Mouse (Mus musculus) brain, embryonic 18.5 days (tissue): Measurements from ENCODE around the gene Fars2.
"Not testable (repeated sequence)": the region's sequence is repeated elsewhere in the genome, so short reads cannot be mapped to it uniquely, and the experiment has no call there.

ENCODE experiments used
- DNase-seq: peaks from one replicate; pipeline ENCODE4 v3.0.0-alpha.2; 2012; ENCODE audit warnings: low read depth, low spot score

Fars2 gene

DNA sequence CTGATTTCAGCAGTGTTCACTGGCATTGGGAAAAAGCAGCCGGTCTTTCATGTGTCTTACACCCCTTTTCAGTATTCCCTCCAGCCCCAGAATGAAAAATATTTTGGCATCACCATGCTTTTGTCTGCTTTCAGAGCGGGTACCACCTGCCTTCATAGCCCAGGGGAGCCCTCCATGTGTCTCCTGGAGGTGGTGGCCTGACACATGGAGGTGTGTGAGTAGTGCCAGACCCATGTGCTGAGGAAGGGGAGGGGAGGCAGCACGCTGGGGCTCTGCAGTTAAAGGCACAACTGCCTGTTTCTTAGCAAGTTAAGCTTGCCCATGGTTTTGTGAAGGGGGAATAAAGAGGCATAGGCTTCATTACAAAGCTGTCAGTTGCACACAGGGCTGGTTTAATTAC is 176.3 kb downstream of the Fars2 start:
- DNase-seq = peak; percentile 37

DNA sequence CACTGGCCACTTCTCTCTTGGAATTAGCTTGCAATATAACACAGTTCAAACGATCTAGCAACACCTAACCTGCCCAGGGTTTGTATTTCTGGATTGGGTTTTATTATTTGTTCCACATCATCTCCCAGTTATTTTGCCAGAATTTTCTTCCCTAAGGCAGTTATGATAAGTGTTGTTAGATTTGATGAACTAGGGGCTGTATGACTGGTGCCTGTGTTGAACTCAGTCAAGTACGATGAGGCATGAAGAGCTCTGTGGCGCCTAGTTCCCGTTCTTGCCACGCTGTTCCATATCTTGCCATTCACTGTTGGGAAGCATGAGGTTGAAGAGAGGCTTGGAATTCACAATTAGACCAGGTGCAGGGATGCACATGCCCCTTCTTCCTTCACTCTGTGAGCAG is 177.3 kb downstream of the Fars2 start:
- DNase-seq = no peak

DNA sequence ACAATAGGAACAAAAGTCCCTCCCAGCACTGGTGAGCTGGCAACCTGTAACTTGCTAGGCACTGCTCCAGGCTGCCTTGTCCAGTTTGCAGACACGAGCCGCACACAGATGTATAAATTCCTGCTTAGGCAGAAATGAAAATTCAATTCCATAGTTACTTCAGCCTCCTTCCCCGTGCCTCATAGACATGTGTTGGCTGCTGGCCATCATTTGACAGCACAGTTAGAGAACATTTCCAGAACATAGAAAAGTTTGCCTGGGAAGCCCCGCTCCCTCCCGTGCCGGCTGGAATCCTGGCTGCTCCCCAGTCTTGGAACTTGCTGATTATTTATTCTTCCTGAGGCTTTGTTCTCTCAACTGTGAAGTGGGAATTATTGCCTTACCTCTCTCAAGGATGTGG is 178.6 kb downstream of the Fars2 start:
- peak; percentile 50 for DNase-seq

DNA sequence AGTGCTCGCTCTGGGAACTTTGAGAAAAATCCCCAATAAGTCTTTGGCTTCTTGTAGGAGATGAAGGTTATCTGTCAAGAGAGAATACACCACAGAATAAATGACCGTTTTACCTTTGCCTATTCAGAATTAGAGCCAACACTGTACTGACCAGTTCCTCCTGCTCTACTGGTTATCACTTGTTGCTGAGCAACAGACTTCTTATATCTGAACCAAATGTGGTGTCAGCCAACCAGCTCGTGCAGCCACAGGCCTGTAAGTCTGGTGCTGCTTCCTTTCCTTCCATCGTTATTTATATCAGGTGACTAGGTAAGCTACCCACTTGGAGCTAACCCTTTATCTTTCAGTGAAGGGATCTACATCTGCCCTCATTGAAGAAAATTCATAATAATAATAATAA is 179.4 kb downstream of the Fars2 start:
- DNase-seq = no peak

DNA sequence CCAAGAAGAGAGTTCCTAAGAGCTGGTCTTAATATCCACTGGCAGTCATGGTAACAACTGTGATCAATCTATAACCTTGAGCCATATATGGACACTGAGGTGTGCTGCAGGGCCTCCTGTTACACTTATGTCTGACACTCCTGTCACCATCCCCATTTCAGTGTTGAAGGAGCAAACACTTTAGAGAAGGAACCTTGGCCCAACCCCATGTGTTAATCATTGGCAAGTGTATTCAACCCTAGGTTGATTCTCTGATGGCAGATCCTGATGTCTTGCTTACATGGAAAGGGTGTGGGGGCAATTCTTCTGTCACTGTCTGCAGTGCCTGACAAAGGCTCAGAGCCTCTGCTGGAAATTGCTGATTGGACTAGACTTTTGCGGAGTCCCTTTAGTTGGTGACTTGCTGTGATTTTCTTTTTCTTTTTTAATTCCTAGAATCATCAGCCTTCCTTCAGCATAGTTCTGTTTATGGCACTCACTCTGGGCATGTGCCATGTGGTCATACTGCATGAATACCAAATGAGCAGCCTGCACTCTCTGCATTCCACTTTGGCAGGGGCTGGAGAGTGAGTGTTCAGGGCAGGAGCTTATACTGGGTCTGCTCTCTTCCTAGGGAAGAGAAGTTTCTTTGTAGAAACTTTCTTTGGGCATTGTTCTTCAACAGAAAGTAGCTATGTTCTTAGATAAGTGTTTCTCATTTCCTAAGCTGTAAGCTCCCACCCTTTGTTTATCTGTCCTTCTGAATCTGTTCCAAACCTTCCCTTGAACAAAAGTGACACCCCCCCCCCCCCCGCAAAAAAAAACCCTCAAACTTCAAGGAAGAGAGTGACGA is 181.0 kb downstream of the Fars2 start:
- DNase-seq = no peak

DNA sequence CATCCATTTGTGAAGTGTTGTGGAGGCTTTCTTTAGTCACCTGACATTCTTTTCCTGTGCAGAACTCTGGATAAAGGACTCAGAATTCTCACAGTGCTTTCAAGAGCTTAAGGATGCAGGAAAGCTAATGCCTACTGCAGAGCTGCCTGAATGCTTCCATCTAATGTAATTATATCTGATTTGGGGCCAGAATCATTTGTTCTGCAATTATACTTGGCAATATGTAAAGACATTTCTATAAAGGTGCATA is 181.5 kb downstream of the Fars2 start:
- DNase-seq = no peak

DNA sequence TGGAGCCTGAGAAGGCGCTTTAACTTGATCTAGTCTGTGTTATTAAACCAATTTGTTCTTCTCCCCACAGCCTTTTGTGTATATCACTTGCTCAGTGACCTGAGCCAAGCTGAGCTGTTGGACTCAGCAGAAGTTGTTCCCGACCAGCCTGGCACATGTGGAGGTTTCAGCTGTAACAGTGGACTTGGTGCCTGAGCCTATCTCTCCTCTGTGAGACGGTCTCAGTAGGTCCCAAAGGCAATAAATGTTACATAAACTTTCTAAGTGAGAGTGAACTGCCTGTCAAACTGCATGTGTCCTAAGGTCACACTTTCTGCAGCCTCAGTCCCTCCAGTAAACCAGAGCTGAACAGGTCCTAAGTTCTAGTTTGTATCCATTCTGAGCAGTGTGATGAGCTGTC is 185.6 kb downstream of the Fars2 start:
- DNase-seq = no peak

DNA sequence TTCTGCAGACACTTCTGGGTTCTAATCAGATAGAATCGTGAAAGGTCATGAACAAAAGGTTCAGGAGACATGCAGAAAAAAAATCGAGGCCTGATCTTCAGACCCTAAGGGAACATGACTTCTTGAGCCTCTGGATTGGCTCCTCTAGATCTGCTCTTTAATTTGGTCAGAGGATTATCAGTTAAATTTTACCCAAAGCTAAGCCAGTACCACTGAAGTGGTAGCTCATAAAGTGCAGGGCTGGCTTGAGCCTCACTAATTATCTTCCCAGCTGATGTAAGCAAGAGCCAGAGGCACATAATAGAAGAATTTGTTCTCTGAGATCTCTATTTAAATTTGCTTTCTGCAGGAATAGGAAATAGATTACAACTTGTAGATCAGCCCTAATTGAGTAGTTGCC is 188.1 kb downstream of the Fars2 start:
- DNase-seq = no peak

DNA sequence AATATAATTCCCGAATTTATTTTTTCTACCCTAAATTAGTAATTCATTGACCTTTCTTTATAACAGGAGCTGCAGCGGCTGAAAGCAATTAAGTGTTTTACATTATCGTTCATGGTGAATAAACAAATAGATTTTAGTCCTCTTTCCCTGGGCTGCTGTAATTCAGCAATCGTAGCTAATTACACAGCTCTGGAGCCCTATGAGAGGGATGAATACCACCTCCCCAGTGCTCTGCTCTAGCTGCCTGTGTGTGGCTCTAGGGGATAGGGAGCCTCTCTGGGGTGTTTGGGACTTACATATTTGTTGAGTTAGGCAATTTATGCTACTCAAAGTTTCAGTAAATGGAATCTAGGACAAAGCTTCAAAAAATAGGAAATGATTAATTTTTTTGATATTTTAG is 190.2 kb downstream of the Fars2 start:
- no peak for DNase-seq

DNA sequence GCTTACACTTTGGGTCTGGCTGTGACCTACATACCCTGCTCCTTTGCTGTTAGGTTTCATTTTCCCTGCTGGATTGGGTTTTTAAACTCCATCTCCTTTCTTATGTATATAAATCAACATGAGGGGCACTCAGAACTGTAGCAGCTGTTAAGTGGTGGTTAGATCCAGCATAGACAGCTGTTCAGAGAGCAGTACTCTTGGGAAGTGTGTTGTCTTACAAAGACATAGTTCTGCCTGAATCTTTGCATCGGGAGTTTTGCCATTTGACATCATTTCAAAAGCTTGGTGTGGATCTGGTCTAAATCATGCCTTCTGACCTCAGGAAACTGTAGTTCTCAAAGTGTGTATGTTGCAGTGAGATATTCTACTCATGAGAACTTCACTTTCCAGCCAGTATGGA is 191.9 kb downstream of the Fars2 start:
- no peak for DNase-seq

DNA sequence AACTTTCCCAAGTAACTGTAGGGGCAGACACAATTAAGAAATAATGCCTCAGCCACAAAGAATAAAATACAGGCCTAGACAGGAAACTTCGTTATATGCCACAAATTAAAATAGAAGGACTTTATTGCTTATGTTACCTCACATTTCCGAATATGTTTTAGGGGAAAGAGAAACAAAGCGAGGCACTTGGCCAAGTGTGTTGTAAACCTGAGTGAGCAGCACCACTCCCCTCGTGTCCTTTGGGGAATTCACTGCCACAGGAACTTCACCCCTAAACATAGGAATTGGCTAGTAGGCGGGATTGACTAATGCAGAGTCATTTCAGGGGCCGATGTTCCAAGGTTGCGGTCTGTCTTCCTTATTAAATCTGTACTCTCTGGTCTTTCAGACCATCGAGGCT is 197.0 kb downstream of the Fars2 start:
- no peak for DNase-seq

DNA sequence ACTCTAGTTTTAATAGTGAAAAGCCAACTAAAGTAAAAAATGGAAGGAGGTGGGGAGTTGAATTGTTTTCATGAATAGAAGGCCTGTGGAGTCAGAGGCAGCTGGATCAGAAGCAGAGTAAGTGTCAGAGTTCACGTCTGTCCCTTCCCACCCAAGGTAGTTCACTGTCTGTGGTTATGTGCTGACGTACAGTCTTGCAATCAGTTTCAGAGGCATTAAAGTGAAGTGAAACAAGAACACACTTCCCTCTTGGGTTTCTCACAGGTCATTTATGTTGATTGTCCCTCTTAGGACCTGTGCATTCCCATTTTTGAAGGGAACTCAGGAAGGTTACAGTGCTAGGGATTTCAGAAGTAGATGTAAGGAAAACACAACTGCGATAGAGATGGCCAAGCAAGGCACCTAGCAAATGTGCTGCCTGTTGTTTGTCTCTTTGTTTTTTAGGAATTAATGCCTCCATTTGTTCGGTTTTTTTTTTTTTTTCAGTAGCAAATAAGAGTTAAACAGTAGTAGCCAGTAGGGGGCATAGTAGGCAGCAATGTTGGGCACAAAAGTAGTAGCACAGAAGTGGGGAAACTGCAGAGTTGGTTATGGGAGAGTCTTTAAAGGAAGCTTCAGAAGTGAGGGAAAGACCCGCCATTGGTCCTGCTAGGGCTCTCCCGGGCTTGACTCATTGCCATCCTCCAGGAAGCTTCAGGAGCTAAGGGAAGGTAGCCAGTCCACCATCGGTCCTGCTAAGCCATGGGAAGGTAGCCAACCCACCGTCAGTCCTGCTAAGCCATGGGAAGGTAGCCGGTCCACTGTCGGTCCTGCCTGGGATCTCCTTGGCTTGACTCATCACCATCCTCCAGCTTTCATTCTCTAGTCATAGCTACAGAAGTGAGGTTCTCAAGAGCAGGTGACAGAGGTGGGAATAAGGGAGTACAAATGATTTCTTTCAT is 197.9 kb downstream of the Fars2 start:
- DNase-seq = no peak

DNA sequence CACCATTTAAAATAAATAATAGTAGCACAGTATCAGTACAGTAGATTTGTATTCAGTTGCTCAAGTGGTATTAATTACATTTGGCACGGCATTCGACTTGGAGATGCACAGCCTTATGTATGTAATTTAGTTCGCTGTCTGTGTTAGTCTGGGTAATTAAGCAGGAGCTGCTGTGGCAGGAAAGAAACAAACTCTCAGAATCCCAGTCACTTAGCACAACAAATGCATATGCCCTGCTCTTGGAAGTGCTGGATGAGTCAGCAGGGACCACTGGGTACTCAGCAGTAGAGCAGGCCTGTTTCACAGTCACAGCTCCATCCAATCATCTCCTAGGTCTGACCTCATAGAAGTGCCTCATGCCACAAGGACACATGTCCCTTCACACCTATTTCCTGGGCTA is 200.6 kb downstream of the Fars2 start:
- no peak for DNase-seq

DNA sequence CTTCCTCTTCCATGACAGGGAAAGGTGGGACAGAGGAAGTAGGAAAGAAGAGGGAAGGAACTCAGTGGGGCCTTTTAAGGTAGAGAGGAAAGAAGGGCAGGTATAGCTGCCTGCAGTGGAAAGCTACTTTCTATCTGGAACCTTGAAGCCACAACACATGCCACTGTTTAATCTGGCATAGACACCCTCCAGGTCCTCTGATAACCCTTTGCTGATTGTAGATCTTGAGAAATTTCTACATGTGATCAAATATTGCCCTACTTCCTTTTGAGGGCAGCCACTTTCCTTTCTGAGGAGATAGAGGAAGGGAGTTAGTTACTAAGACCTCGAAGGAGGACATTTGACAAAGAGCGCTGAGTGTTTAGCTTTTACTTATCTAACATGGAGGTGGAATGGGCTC is 207.4 kb downstream of the Fars2 start:
- DNase-seq = no peak

DNA sequence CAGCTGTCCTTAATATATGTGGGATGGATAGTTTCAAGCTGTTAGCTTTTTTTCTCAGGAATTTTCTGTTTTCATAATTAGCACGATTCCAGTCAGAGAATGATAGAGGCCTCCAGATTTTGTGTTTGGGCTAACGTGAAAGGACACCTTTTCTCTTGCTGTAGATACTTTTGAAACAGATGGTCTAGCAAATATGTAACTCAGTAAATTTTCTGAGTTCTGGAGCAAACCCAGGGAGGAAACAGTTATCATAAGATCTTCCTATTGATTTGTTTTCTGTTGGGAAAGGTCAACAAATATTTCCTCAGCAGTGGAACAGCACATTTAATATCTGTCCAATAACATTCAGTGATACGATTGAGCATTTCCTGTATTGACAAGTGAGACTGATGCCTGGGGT is 209.3 kb downstream of the Fars2 start:
- DNase-seq = no peak

DNA sequence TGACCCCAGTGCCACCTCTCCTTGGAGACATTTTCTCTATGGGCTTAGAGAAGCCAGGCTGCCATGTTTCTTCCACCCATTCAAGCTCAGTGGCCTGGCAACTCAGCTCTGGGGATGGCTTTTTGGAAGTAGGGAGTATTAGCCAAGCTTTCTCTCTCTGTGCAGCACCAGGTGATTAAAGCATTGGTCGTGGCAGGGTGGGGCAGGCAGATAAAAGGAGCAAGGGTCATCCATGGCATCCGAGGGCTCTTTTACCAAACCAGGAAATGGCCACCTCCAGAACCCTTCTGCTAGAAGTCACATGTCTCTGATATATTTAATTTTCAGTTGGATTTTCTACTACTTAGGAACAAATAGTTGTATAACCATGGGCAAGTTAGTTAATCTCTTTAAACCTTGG is 212.7 kb downstream of the Fars2 start:
- no peak for DNase-seq

DNA sequence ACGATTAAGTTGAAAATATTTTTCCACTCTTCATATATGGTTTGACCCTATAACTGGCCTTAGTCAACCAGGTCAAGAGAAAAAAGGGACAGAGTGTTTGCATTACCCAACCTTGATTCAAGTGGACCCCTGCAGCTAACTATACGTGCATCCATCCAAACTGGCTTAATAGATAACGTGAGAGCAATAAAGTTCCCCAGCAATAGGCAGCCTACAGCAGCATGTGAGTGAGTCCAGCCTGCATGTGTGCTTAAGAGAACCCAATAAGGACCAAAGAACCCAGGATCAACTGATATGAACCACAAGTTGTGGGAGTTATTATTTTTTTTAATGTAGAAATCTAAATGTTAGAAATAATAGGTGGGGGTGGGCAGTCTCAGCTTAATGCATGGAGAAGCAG is 213.3 kb downstream of the Fars2 start:
- DNase-seq = no peak

DNA sequence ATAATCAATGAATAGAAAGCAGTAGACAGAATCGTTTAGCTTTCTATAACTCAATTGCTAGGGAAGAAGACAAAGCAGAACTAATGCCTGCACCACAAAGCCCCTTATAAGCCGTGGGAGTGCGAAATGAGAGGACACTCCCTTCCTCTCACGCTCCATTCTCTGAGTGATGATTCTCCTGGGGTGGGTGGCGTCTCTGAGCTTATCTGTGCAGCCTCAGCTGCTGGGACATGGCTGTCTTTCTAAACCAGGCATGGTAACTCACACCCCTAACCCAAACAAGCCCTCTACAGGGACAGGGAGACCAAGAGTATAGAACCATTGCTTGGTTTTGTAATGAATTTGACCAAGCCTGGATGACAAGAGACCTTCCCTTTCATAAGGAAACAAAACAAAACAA is 217.5 kb downstream of the Fars2 start:
- DNase-seq = no peak

DNA sequence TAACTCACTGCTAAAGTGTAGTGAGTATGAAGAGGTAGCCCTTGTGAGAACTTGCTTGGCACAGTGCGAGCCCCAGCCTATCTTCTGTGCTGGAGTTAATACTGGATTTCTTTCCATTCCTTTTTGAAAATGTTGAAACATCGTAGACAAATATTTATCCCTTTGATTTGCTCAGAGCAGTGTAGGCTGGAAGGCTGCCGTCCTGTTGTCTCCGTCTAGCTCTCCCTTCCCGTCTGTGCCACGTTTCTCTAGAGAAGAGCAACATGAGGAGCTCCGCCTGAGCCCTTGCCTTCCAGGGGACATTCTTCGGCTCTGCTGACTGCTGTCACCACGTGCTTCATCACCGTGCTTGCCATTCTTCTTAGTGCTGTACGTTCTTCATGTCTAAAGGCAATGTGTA is 234.3 kb downstream of the Fars2 start:
- DNase-seq = no peak

DNA sequence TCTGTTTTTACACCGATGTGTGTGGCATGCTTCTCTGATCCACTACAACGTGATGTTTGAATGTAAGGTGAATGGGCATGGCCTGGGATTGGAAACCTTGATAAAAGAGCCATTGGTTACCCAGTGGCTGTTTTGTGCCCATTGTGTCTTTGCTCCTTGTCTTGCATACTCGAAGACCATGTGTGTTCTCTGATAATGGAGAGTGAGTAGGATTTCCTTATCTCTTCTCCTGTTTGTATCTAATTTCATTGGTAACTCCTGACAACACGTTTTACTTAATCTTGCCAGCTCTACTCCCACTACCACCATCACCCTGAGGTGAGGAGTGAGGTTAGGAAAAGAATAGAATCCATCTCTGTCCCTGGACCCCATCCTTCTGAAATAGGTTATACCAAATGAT is 240.3 kb downstream of the Fars2 start:
- DNase-seq = no peak

DNA sequence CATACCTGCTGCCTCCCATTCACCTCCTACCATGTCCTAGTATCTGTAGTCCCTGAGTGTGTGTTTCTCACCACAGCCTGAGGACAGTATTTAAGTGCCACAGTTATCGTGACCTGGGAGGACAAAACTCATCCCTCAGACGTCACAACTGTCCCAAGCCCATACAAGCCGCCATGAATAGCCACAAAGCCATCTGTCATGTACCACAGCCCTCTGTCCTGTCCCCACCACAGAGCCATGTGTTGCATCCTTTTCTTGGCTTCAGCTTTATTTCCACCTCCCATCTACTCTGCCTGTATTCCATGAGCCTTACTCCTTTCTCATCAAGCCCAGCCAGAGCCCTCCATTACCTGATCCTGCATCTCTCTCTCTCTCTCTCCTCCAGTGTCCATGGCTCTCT is 244.2 kb downstream of the Fars2 start:
- no peak for DNase-seq

DNA sequence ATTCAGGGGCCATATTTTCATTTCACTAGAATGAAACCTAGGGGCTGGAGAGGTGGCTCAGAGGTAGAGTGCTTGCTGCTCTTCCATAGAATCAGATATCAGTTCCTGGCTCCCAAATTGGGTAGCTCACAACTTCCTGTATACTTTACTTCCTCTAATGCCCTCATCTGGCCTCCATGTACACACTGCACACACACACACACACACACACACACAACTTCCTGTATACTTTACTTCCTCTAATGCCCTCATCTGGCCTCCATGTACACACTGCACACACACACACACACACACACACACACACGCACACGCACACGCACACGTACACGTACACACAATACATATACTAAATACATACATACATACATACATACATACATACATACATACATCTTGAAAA is 248.5 kb downstream of the Fars2 start:
- not testable (repeated sequence) for DNase-seq

DNA sequence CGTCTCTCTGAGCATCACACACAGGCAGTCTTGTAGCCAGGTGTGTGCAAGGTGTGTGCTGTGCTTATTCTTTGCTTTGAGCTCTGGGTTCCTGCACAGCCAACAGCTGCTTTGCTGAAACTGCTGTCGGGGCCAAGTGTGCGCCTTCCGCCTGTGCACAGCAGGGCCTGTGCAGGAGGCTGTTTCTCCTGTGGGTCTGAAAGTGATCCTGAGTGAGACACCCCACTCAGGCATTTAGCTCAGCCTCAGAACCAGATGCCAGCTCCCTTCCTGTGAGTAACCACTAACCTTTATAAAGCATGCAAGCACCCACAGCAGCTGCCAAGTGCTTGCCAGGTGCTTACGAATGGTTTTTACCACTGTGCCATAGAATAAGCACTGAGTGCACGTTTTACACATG is 249.1 kb downstream of the Fars2 start:
- DNase-seq = no peak
